Mouse (Mus musculus) limb, embryonic 12.5 days (tissue): Measurements from ENCODE around the gene Gm21312. TPM values are rescaled to one million over a fixed set of nuclear protein-coding genes. Genes with fewer than 3 reads are reported as not detected.

Source experiments
- polyA plus RNA-seq: library from polyadenylated mRNA; unstranded; fragments of >200 nt; fragmentation: Nextera tagmentation; extraction: Ambion mirVana; gene quantifications from 2 replicates; pipeline ENCODE4 v1.2.1, GENCODE M21; 2016

Gene Gm21312
- polyA plus RNA-seq, 1 experiment from 2014 or later: not detected

Other genes starting within 250 kb of the Gm21312 start
- not detected in 2 replicates for gene Gm21293, start 34.0 kb upstream of the Gm21312 start, polyA plus RNA-seq
- gene Gm6763, start 25.5 kb upstream of the Gm21312 start, polyA plus RNA-seq: not detected in 2 replicates
- not detected in 2 replicates for gene Gm8764, start 17.0 kb upstream of the Gm21312 start, polyA plus RNA-seq
- gene Gm21304, start 8.5 kb upstream of the Gm21312 start, polyA plus RNA-seq: not detected in 2 replicates
- gene Gm20765, start 8.5 kb downstream of the Gm21312 start, polyA plus RNA-seq: not detected in 2 replicates
- gene Gm4340, start 17.0 kb downstream of the Gm21312 start, polyA plus RNA-seq: not detected in 2 replicates